Mouse (Mus musculus) ES-Bruce4 (cell line): ENCODE data around the gene Szrd1. TPM values are rescaled to one million over a fixed set of nuclear protein-coding genes. Genes with fewer than 3 reads are reported as not detected.

Experiments
- H3K27ac ChIP-seq: 2 replicates; pipeline ENCODE4 v1.5.1; 2012; ENCODE audit warnings: low read length, inconsistent platforms; ENCODE audit not compliant: insufficient read depth
- H3K27me3 ChIP-seq: 2 replicates; pipeline ENCODE4 v1.6.1; 2012; ENCODE audit warnings: mild to moderate bottlenecking, low read length, inconsistent platforms; ENCODE audit not compliant: control insufficient read depth, poor library complexity, insufficient read depth, severe bottlenecking
- H3K36me3 ChIP-seq: 2 replicates; pipeline ENCODE4 v1.6.1; 2012; ENCODE audit warnings: inconsistent platforms, mild to moderate bottlenecking, low read length, moderate library complexity; ENCODE audit not compliant: control insufficient read depth, poor library complexity, insufficient read depth, severe bottlenecking
- H3K4me1 ChIP-seq: one replicate; pipeline ENCODE4 v1.8.1; 2011; ENCODE audit warnings: low read length; ENCODE audit not compliant: control insufficient read depth, insufficient read depth
- H3K4me3 ChIP-seq: 2 replicates; pipeline ENCODE4 v1.5.1; 2011; ENCODE audit warnings: low read depth, mild to moderate bottlenecking, low read length
- H3K9ac ChIP-seq: 2 replicates; pipeline ENCODE4 v1.6.1; 2012; ENCODE audit warnings: low read depth, mild to moderate bottlenecking, inconsistent platforms; ENCODE audit not compliant: poor library complexity, severe bottlenecking
- H3K9me3 ChIP-seq: replicated peaks from 2 replicates; pipeline ENCODE4 v1.6.1; 2012; ENCODE audit warnings: mild to moderate bottlenecking, low read length, inconsistent platforms; ENCODE audit not compliant: control insufficient read depth, poor library complexity, insufficient read depth, severe bottlenecking
- CTCF ChIP-seq: IDR thresholded peaks from one replicate; pipeline ENCODE4 v1.8.1; 2011; ENCODE audit warnings: low read depth, low read length
- EP300 ChIP-seq: IDR thresholded peaks from 2 replicates; pipeline ENCODE4 v1.6.1; 2011; ENCODE audit warnings: low read depth, low read length; ENCODE audit not compliant: insufficient read depth
- POLR2A ChIP-seq: IDR thresholded peaks from one replicate; pipeline ENCODE4 v1.8.1; 2011; ENCODE audit warnings: low read length; ENCODE audit not compliant: insufficient read depth
- polyA plus RNA-seq: library from polyadenylated mRNA; stranded (reverse); fragments of >200 nt; gene quantifications from 2 replicates; pipeline ENCODE4 v1.2.4, GENCODE M21; 2011; ENCODE audit warnings: low read depth; ENCODE audit not compliant: missing spikeins, insufficient read depth, insufficient read length

Szrd1 gene
- 122 and 136 TPM in 2 replicates for polyA plus RNA-seq

DNA sequence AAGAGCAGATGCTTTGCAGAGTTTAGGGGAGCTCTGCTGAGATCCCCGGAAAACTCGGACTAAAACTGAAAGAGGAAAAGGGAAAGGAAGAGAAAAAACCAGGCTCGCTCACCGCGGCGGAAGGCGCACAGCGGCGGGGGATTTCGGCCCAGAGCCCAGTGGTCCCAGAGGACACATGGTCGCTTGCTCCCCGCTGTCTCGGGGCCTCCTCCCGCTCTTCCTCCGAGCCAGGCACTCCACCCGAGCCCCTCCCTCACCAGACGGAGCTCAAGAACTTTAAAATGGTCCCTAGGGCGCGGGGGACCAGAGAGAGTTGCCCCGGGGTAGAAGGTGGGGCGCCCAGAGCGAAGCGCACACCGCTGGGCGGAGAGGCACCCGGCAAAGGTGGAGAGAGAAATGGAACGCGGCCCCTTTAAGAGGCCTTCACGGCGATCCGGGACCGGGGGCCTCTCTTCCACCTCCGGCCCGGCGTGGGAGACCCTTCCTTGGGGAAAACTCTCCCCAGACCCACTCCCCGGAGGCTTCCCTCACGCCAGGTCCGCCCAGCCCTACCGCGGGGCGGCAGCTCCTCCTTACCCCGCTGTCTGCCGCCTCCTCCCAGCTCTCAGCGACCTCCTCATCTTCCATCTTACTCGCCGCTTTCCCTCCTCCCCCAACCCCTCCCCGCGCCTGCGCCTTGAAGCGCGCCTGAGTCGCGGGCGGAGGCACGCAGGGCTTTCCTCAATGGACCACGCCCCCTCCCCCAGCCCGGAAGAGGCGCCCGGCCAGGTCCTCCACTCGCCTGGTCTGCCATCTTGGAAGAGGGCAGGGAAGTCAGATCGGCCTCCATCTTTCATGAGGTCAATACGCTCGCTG is at the start of gene Szrd1:
Szrd1 (minus strand) TSS at position 660 of the 855 bp plus-strand sequence.
- H3K9me3 ChIP-seq, result no peaks in the 10 kb centered on the region
- H3K9ac ChIP-seq, result peak within 1 kb of the TSS; percentile 88
- TF ChIP-seq POLR2A (peak; percentile 44), EP300 (0 out of 2 replicates have a peak, but pooled peaks have one; percentile 5), CTCF (no peak)
- H3K36me3 ChIP-seq, result no peaks in the 10 kb centered on the region
- peak within 1 kb of the TSS; percentile 63 for H3K27ac ChIP-seq
- H3K4me1 ChIP-seq, result peaks cover 5% of the 10 kb centered on the region
- no peaks in the 10 kb centered on the region for H3K27me3 ChIP-seq
- H3K4me3 ChIP-seq, result peak within 1 kb of the TSS; percentile 85

GRCm38 (mm10) chr4:141186923-141187836 is 47.6 kb upstream of the Szrd1 start:
- no peak overlapping the region for H3K27ac ChIP-seq
- TF ChIP-seq POLR2A (no peak), CTCF (no peak), EP300 (no peak)
- peaks cover 3% of the 10 kb centered on the region; the same call in 1 of the 2 replicates for H3K36me3 ChIP-seq
- H3K9ac ChIP-seq, result no peak overlapping the region
- H3K9me3 ChIP-seq, result no peaks in the 10 kb centered on the region
- no peak overlapping the region for H3K4me3 ChIP-seq
- no peaks in the 10 kb centered on the region for H3K4me1 ChIP-seq
- no peaks in the 10 kb centered on the region for H3K27me3 ChIP-seq

- H3K4me1 ChIP-seq, result no peaks in the 10 kb centered on the region
- no peaks in the 10 kb centered on the region for H3K27me3 ChIP-seq
- peaks cover 3% of the 10 kb centered on the region for H3K36me3 ChIP-seq
- H3K9me3 ChIP-seq, result no peaks in the 10 kb centered on the region
- H3K9ac ChIP-seq, result no peak overlapping the region
- no peak overlapping the region for H3K4me3 ChIP-seq
- TF ChIP-seq EP300 (no peak), POLR2A (no peak), CTCF (no peak)
- no peak overlapping the region for H3K27ac ChIP-seq
These were observed 44.9 kb upstream of the Szrd1 start for GRCm38 (mm10) chr4:141184426-141184825.

DNA sequence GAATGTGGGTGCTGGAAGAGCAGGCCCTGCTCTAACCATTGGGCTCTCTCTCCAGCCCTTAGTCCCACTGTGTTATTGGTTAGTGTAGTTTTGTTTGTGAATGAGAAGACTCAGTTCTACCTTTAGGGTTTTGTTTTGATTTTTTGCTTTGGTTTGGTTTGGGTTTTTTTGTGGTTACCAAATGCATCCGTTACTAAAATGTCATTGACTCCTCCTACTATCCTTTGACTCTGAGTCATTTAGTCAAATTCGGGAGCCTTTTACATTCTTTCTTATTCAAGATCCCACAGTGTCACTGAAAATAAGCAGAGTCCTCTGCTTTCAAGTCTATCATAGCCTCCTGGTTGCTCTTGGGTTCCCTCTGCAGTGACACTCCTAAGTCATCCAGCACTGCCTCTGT is 44.4 kb upstream of the Szrd1 start:
- peaks cover 3% of the 10 kb centered on the region for H3K36me3 ChIP-seq
- no peak overlapping the region for H3K4me3 ChIP-seq
- TF ChIP-seq POLR2A (no peak), CTCF (no peak), EP300 (no peak)
- H3K27me3 ChIP-seq, result no peaks in the 10 kb centered on the region
- H3K27ac ChIP-seq, result no peak overlapping the region
- no peaks in the 10 kb centered on the region for H3K9me3 ChIP-seq
- H3K4me1 ChIP-seq, result no peaks in the 10 kb centered on the region
- no peak overlapping the region for H3K9ac ChIP-seq

DNA sequence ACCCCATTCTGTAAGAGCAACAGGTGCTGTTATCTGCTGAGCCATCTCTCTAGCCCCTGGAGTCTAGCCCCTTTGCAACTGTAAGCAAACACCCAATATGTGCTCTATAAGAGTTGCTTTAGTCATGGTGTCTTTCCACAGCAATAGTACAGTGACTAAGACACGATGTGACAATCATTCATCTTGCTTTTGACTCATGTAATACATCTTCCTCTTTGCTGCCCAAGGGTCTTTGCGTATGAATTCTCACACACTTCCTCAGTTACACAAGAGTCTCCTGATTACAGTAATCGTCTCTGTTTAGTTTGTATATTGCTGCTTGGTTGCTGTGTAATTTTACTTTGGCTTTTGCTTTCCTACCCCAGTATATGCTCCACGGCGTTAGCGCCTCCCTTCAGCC is 42.4 kb upstream of the Szrd1 start:
- Histone ChIP-seq H3K27ac (no peak overlapping the region), H3K36me3 (peaks cover 8% of the 10 kb centered on the region), H3K4me3 (no peak overlapping the region), H3K9ac (no peak overlapping the region), H3K9me3 (no peaks in the 10 kb centered on the region), H3K4me1 (no peaks in the 10 kb centered on the region), H3K27me3 (no peaks in the 10 kb centered on the region)
- TF ChIP-seq EP300 (no peak), CTCF (no peak), POLR2A (no peak)
